Mouse (Mus musculus): ENCODE results near the gene Ptprd.

Ptprd gene

GRCm38 (mm10) chr4:75995841-75996240 is 2215.9 kb downstream of the Ptprd start:
- DNase-seq: no peak

GRCm38 (mm10) chr4:75994576-75994975 is 2217.2 kb downstream of the Ptprd start:
- no peak for DNase-seq

- no peak for DNase-seq
Observed at GRCm38 (mm10) chr4:75993092-75993491, 2218.7 kb downstream of the Ptprd start.

GRCm38 (mm10) chr4:75991621-75992245 is 2220.0 kb downstream of the Ptprd start:
- no peak for DNase-seq

- no peak for DNase-seq
Observed at GRCm38 (mm10) chr4:75974728-75975127, 2237.0 kb downstream of the Ptprd start.

GRCm38 (mm10) chr4:75973322-75973721 is 2238.4 kb downstream of the Ptprd start:
- no peak for DNase-seq

GRCm38 (mm10) chr4:75969961-75970360 is 2241.8 kb downstream of the Ptprd start:
- no peak for DNase-seq

- no peak for DNase-seq
Observed at GRCm38 (mm10) chr4:75968618-75969017, 2243.1 kb downstream of the Ptprd start.

- no peak for DNase-seq
Observed at GRCm38 (mm10) chr4:75965810-75966209, 2246.0 kb downstream of the Ptprd start.

GRCm38 (mm10) chr4:75962916-75963315 is 2248.8 kb downstream of the Ptprd start:
- no peak for DNase-seq

GRCm38 (mm10) chr4:75961865-75962264 is 2249.9 kb downstream of the Ptprd start:
- DNase-seq: no peak

GRCm38 (mm10) chr4:75953349-75954060 is 2258.3 kb downstream of the Ptprd start:
- DNase-seq: no peak

- no peak for DNase-seq
Observed at GRCm38 (mm10) chr4:75950582-75950981, 2261.2 kb downstream of the Ptprd start.

- DNase-seq: no peak
Observed at GRCm38 (mm10) chr4:75894871-75895270, 2316.9 kb downstream of the Ptprd start.

Data from thymus, postnatal 36 days (tissue).